Mouse (Mus musculus) urinary bladder, adult 18-20 months (tissue): ENCODE data around the gene Zcchc10.
"Not testable (repeated sequence)": the region's sequence is repeated elsewhere in the genome, so short reads cannot be mapped to it uniquely, and the experiment has no call there.

Experiments
- DNase-seq, 2 experiments: peaks; one replicate each; pipeline ENCODE4 v3.0.0; 2022; ENCODE audit warnings: low spot score in 2 of 2, mixed read lengths in 2 of 2

Zcchc10 gene

GRCm38 (mm10) chr11:53316996-53317395 lies 7.5 kb upstream of the Zcchc10 start:
- no peak for DNase-seq

GRCm38 (mm10) chr11:53318041-53318440 lies 6.4 kb upstream of the Zcchc10 start:
- no peak for DNase-seq

- not testable (repeated sequence) for DNase-seq
Observed at GRCm38 (mm10) chr11:53318568-53318967, 5.9 kb upstream of the Zcchc10 start.

- not testable (repeated sequence) for DNase-seq
Observed at GRCm38 (mm10) chr11:53319867-53320266, 4.6 kb upstream of the Zcchc10 start.

- no peak for DNase-seq
Observed at GRCm38 (mm10) chr11:53330325-53330724, 5.8 kb downstream of the Zcchc10 start.

- DNase-seq: peak in 1 of 2 experiments; percentile 20
Observed at GRCm38 (mm10) chr11:53331121-53331520, 6.6 kb downstream of the Zcchc10 start.

GRCm38 (mm10) chr11:53332076-53332680 lies 7.7 kb downstream of the Zcchc10 start:
- no peak for DNase-seq

GRCm38 (mm10) chr11:53335505-53336181 lies 11.2 kb downstream of the Zcchc10 start:
- DNase-seq: no peak

GRCm38 (mm10) chr11:53336182-53336571 lies 11.7 kb downstream of the Zcchc10 start:
- DNase-seq: no peak

GRCm38 (mm10) chr11:53336924-53337323 lies 12.4 kb downstream of the Zcchc10 start:
- no peak for DNase-seq

GRCm38 (mm10) chr11:53337684-53338083 lies 13.2 kb downstream of the Zcchc10 start:
- no peak for DNase-seq

GRCm38 (mm10) chr11:53341019-53341418 lies 16.5 kb downstream of the Zcchc10 start:
- not testable (repeated sequence) for DNase-seq

GRCm38 (mm10) chr11:53342711-53343110 lies 18.2 kb downstream of the Zcchc10 start:
- no peak for DNase-seq

- DNase-seq: no peak
Observed at GRCm38 (mm10) chr11:53345328-53345727, 20.8 kb downstream of the Zcchc10 start.

GRCm38 (mm10) chr11:53345738-53346137 lies 21.3 kb downstream of the Zcchc10 start:
- no peak for DNase-seq

- peak; percentile 81 to 88 for DNase-seq
Observed at GRCm38 (mm10) chr11:53350291-53351223, 26.1 kb downstream of the Zcchc10 start, which contains the start of gene Aff4. Gene Aff4, plus strand, starts transcription at chr11:53350833.

- DNase-seq: peak; percentile 24 to 53
Observed at GRCm38 (mm10) chr11:53351224-53351942, 26.9 kb downstream of the Zcchc10 start.

GRCm38 (mm10) chr11:53351943-53352590 lies 27.6 kb downstream of the Zcchc10 start:
- no peak for DNase-seq

GRCm38 (mm10) chr11:53358504-53359155 lies 34.2 kb downstream of the Zcchc10 start:
- no peak for DNase-seq

GRCm38 (mm10) chr11:53367032-53367431 lies 42.6 kb downstream of the Zcchc10 start:
- no peak for DNase-seq
